Mouse (Mus musculus) ES-Bruce4 (cell line): ENCODE data around the gene Pdap1. TPM values are rescaled to one million over a fixed set of nuclear protein-coding genes. Genes with fewer than 3 reads are reported as not detected.
A peak's percentile ranks its signal among the peaks of the same experiment; 100 is the strongest.
"Not testable (repeated sequence)": the region's sequence is repeated elsewhere in the genome, so short reads cannot be mapped to it uniquely, and the experiment has no call there.

Experiments used
- H3K27ac ChIP-seq: 2 replicates; pipeline ENCODE4 v1.5.1; 2012; ENCODE audit warnings: low read length, inconsistent platforms; ENCODE audit not compliant: insufficient read depth
- H3K27me3 ChIP-seq: 2 replicates; pipeline ENCODE4 v1.6.1; 2012; ENCODE audit warnings: mild to moderate bottlenecking, low read length, inconsistent platforms; ENCODE audit not compliant: control insufficient read depth, poor library complexity, insufficient read depth, severe bottlenecking
- H3K36me3 ChIP-seq: 2 replicates; pipeline ENCODE4 v1.6.1; 2012; ENCODE audit warnings: inconsistent platforms, mild to moderate bottlenecking, low read length, moderate library complexity; ENCODE audit not compliant: control insufficient read depth, poor library complexity, insufficient read depth, severe bottlenecking
- H3K4me1 ChIP-seq: one replicate; pipeline ENCODE4 v1.8.1; 2011; ENCODE audit warnings: low read length; ENCODE audit not compliant: control insufficient read depth, insufficient read depth
- H3K4me3 ChIP-seq: 2 replicates; pipeline ENCODE4 v1.5.1; 2011; ENCODE audit warnings: low read depth, mild to moderate bottlenecking, low read length
- H3K9ac ChIP-seq: 2 replicates; pipeline ENCODE4 v1.6.1; 2012; ENCODE audit warnings: low read depth, mild to moderate bottlenecking, inconsistent platforms; ENCODE audit not compliant: poor library complexity, severe bottlenecking
- H3K9me3 ChIP-seq: replicated peaks from 2 replicates; pipeline ENCODE4 v1.6.1; 2012; ENCODE audit warnings: mild to moderate bottlenecking, low read length, inconsistent platforms; ENCODE audit not compliant: control insufficient read depth, poor library complexity, insufficient read depth, severe bottlenecking
- CTCF ChIP-seq: IDR thresholded peaks from one replicate; pipeline ENCODE4 v1.8.1; 2011; ENCODE audit warnings: low read depth, low read length
- EP300 ChIP-seq: IDR thresholded peaks from 2 replicates; pipeline ENCODE4 v1.6.1; 2011; ENCODE audit warnings: low read depth, low read length; ENCODE audit not compliant: insufficient read depth
- POLR2A ChIP-seq: IDR thresholded peaks from one replicate; pipeline ENCODE4 v1.8.1; 2011; ENCODE audit warnings: low read length; ENCODE audit not compliant: insufficient read depth
- polyA plus RNA-seq: library from polyadenylated mRNA; stranded (reverse); fragments of >200 nt; gene quantifications from 2 replicates; pipeline ENCODE4 v1.2.4, GENCODE M21; 2011; ENCODE audit warnings: low read depth; ENCODE audit not compliant: missing spikeins, insufficient read depth, insufficient read length

Pdap1 gene
- polyA plus RNA-seq, 1 experiment = 229 TPM

DNA sequence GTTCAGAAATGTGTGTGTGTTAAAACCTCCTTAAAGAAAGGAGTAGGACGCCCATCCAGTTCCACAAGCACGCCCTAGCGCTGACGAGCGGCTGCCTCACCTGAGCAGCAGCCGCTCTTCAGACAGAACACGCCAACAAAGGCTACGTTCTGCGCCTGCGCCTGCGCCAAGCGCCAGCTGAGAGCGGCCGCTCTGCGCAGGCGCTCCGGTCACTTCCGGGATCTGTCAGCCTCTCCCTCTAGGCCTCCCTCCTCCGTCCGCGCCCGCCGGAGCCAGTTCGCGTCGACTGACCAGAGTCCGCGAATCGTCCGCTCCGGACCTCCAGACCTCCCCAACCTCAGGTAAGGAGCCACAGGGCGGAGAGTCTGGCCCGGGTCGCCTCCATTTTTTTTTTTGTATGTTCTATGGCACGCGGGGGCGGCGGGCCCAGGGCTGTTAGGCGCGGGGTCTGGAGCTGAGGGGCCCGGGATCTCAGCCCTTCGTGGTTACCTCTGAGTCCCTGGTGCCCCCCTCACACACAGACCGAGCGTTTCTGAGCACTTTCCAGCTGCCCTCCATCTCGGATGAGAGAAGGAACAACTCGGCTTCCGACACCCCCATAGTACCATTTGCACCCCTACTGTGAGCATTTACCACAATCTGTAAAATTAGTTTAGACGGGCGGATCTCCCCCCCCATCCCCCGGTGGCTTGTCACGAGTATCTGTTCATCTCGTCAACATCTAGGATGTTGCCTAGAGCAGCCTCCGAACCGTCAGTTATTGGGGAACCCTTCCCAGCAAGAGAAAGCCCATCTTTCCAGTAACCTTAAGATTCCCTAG is 56.2 kb downstream of the Pdap1 start, which contains the start of the genes Arpc1a and Kpna7:
Gene Arpc1a (plus strand): TSS at position 199 of the 820 bp plus-strand sequence.
Gene Kpna7 (minus strand): TSS at position 399 of the 820 bp plus-strand sequence.
- H3K9ac ChIP-seq = peak within 1 kb of the TSS; percentile 79
- no peaks in the 10 kb centered on the region for H3K9me3 ChIP-seq
- H3K27me3 ChIP-seq = no peaks in the 10 kb centered on the region
- no peaks in the 10 kb centered on the region for H3K4me1 ChIP-seq
- H3K36me3 ChIP-seq = 0 out of 2 replicates have a peak, but pooled peaks cover 4% of the 10 kb centered on the region
- TF ChIP-seq POLR2A (peak; percentile 96), CTCF (no peak), EP300 (no peak)
- peak within 1 kb of the TSS; percentile 76 for H3K4me3 ChIP-seq
- no peak within 1 kb of the TSS for H3K27ac ChIP-seq

DNA sequence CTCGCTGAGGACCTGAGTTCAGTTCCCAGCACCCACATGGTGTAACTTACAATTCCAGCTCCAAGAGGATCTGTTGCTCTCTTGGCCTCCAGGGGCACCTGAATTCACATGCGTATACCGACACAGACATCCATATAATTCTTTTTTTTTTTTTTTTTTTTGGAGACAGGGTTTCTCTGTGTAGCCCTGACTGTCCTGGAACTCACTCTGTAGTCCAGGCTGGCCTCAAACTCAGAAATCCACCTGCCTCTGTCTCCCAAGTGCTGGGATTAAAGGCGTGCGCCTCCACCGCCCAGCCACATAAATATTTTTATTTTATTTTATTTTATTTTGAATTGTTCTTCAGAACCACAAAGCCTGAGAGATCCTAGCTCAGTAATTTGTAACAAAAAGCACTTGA is 56.8 kb downstream of the Pdap1 start:
- not testable (repeated sequence) for H3K4me1 ChIP-seq, H3K27me3 ChIP-seq, H3K27ac ChIP-seq, H3K36me3 ChIP-seq, H3K9me3 ChIP-seq
- H3K4me3 ChIP-seq = peak overlapping the region; percentile 18
- peak overlapping the region; percentile 79; the same call in 1 of the 2 replicates for H3K9ac ChIP-seq

- Histone ChIP-seq H3K4me3 (no peak overlapping the region), H3K27ac (no peak overlapping the region), H3K9me3 (no peaks in the 10 kb centered on the region), H3K4me1 (no peaks in the 10 kb centered on the region), H3K27me3 (no peaks in the 10 kb centered on the region), H3K9ac (no peak overlapping the region), H3K36me3 (no peaks in the 10 kb centered on the region)
- TF ChIP-seq EP300 (no peak), CTCF (no peak), POLR2A (no peak)
Observed at GRCm38 (mm10) chr5:145081866-145082613, 58.0 kb downstream of the Pdap1 start.

Other genes with a start within 250 kb of the Pdap1 start
- gene Smurf1, start 174.4 kb downstream of the Pdap1 start, polyA plus RNA-seq = 18.4 and 19.7 TPM in 2 replicates
- not detected in 2 replicates for gene Gm4871, start 107.5 kb downstream of the Pdap1 start, polyA plus RNA-seq
- gene 1700018F24Rik, start 97.2 kb downstream of the Pdap1 start, polyA plus RNA-seq = not detected in 2 replicates
- gene Arpc1a, start 56.4 kb downstream of the Pdap1 start, polyA plus RNA-seq = 110 and 123 TPM in 2 replicates
- gene Kpna7, start 56.2 kb downstream of the Pdap1 start, polyA plus RNA-seq = not detected in 2 replicates
- 92.3 and 108 TPM in 2 replicates for gene Arpc1b, start 26.0 kb downstream of the Pdap1 start, polyA plus RNA-seq
- 104 and 112 TPM in 2 replicates for gene Bud31, start 124 bp upstream of the Pdap1 start, polyA plus RNA-seq
- 14.1 and 17.1 TPM in 2 replicates for gene Ptcd1, start 26.9 kb upstream of the Pdap1 start, polyA plus RNA-seq
- 47.9 and 49.6 TPM in 2 replicates for gene Cpsf4, start 27.0 kb upstream of the Pdap1 start, polyA plus RNA-seq
- gene Atp5j2, start 51.8 kb upstream of the Pdap1 start, polyA plus RNA-seq = 300 and 316 TPM in 2 replicates
- 3.9 and 6.0 TPM in 2 replicates for gene Zkscan14, start 61.6 kb upstream of the Pdap1 start, polyA plus RNA-seq
- 20.3 and 20.4 TPM in 2 replicates for gene Zkscan5, start 64.3 kb upstream of the Pdap1 start, polyA plus RNA-seq
- 72.0 and 79.3 TPM in 2 replicates for gene Zfp655, start 91.5 kb upstream of the Pdap1 start, polyA plus RNA-seq
- gene Zscan25, start 140.3 kb upstream of the Pdap1 start, polyA plus RNA-seq = 7.7 and 13.5 TPM in 2 replicates
- not detected in 2 replicates for gene Cyp3a57, start 205.0 kb upstream of the Pdap1 start, polyA plus RNA-seq